Mouse (Mus musculus): Measurements from ENCODE around the gene Atf6. TPM values are rescaled to one million over a fixed set of nuclear protein-coding genes. Genes with fewer than 3 reads are reported as not detected.

Atf6 gene
- polyA plus RNA-seq, 1 experiment from 2014 or later, result 10.1 TPM

GRCm38 (mm10) chr1:170709969-170710368 is 157.6 kb downstream of the Atf6 start:
- ATAC-seq (replicated peaks; ENCODE audit: extremely low read depth, insufficient read depth, low FRiP score), result no peak
- Histone ChIP-seq H3K9ac (ENCODE audit: low read length) (no peak overlapping the region), H3K9me3 (replicated peaks; ENCODE audit: control insufficient read depth, low read length) (no peaks in the 10 kb centered on the region), H3K4me2 (ENCODE audit: low read depth, low read length) (no peak overlapping the region), H3K27me3 (ENCODE audit: control insufficient read depth, insufficient read depth, low read length) (no peaks in the 10 kb centered on the region), H3K27ac (ENCODE audit: low read length) (no peak overlapping the region), H3K4me3 (ENCODE audit: low read length) (no peak overlapping the region), H3K36me3 (ENCODE audit: control insufficient read depth, insufficient read depth) (0 out of 2 replicates have a peak, but pooled peaks cover 2% of the 10 kb centered on the region), H3K4me1 (ENCODE audit: control insufficient read depth, insufficient read depth, low read length) (peaks cover 7% of the 10 kb centered on the region; the same call in 1 of the 2 replicates)
- WGBS, result 76% methylated on average over 3 of the region's 3 CpGs

- no peak overlapping the region for H3K4me2 ChIP-seq (ENCODE audit: low read depth, low read length)
- 0 out of 2 replicates have a peak, but pooled peaks cover 2% of the 10 kb centered on the region for H3K36me3 ChIP-seq (ENCODE audit: control insufficient read depth, insufficient read depth)
- H3K4me1 ChIP-seq (ENCODE audit: control insufficient read depth, insufficient read depth, low read length), result peaks cover 7% of the 10 kb centered on the region; the same call in 1 of the 2 replicates
- 81% methylated on average over 8 of the region's 8 CpGs for WGBS
- no peaks in the 10 kb centered on the region for H3K9me3 ChIP-seq (replicated peaks; ENCODE audit: control insufficient read depth, low read length)
- no peak overlapping the region for H3K9ac ChIP-seq (ENCODE audit: low read length)
- ATAC-seq (replicated peaks; ENCODE audit: extremely low read depth, insufficient read depth, low FRiP score), result no peak
- no peak overlapping the region for H3K4me3 ChIP-seq (ENCODE audit: low read length)
- no peaks in the 10 kb centered on the region for H3K27me3 ChIP-seq (ENCODE audit: control insufficient read depth, insufficient read depth, low read length)
- no peak overlapping the region for H3K27ac ChIP-seq (ENCODE audit: low read length)
Observed at GRCm38 (mm10) chr1:170709481-170709880, 158.1 kb downstream of the Atf6 start.

- ATAC-seq (replicated peaks; ENCODE audit: extremely low read depth, insufficient read depth, low FRiP score), result no peak
- Histone ChIP-seq H3K9me3 (replicated peaks; ENCODE audit: control insufficient read depth, low read length) (no peaks in the 10 kb centered on the region), H3K4me3 (ENCODE audit: low read length) (no peak overlapping the region), H3K4me2 (ENCODE audit: low read depth, low read length) (no peak overlapping the region), H3K9ac (ENCODE audit: low read length) (no peak overlapping the region), H3K27ac (ENCODE audit: low read length) (no peak overlapping the region), H3K27me3 (ENCODE audit: control insufficient read depth, insufficient read depth, low read length) (no peaks in the 10 kb centered on the region), H3K4me1 (ENCODE audit: control insufficient read depth, insufficient read depth, low read length) (peaks cover 7% of the 10 kb centered on the region; the same call in 1 of the 2 replicates), H3K36me3 (ENCODE audit: control insufficient read depth, insufficient read depth) (0 out of 2 replicates have a peak, but pooled peaks cover 2% of the 10 kb centered on the region)
- 65% methylated on average over 3 of the region's 3 CpGs for WGBS
Observed at GRCm38 (mm10) chr1:170709034-170709433, 158.5 kb downstream of the Atf6 start.

- no peak overlapping the region for H3K4me3 ChIP-seq (ENCODE audit: low read length)
- H3K9me3 ChIP-seq (replicated peaks; ENCODE audit: control insufficient read depth, low read length), result no peaks in the 10 kb centered on the region
- ATAC-seq (replicated peaks; ENCODE audit: extremely low read depth, insufficient read depth, low FRiP score), result no peak
- 78% methylated on average over 4 of the region's 4 CpGs for WGBS
- H3K27ac ChIP-seq (ENCODE audit: low read length), result no peak overlapping the region
- no peak overlapping the region for H3K4me2 ChIP-seq (ENCODE audit: low read depth, low read length)
- no peaks in the 10 kb centered on the region for H3K27me3 ChIP-seq (ENCODE audit: control insufficient read depth, insufficient read depth, low read length)
- H3K4me1 ChIP-seq (ENCODE audit: control insufficient read depth, insufficient read depth, low read length), result peaks cover 7% of the 10 kb centered on the region; the same call in 1 of the 2 replicates
- no peak overlapping the region for H3K9ac ChIP-seq (ENCODE audit: low read length)
- 0 out of 2 replicates have a peak, but pooled peaks cover 2% of the 10 kb centered on the region for H3K36me3 ChIP-seq (ENCODE audit: control insufficient read depth, insufficient read depth)
Observed at GRCm38 (mm10) chr1:170706046-170706445, 161.5 kb downstream of the Atf6 start.

- Histone ChIP-seq H3K36me3 (ENCODE audit: control insufficient read depth, insufficient read depth) (0 out of 2 replicates have a peak, but pooled peaks cover 2% of the 10 kb centered on the region), H3K4me2 (ENCODE audit: low read depth, low read length) (no peak overlapping the region), H3K27ac (ENCODE audit: low read length) (no peak overlapping the region), H3K27me3 (ENCODE audit: control insufficient read depth, insufficient read depth, low read length) (no peaks in the 10 kb centered on the region), H3K9me3 (replicated peaks; ENCODE audit: control insufficient read depth, low read length) (no peaks in the 10 kb centered on the region), H3K4me3 (ENCODE audit: low read length) (no peak overlapping the region), H3K9ac (ENCODE audit: low read length) (no peak overlapping the region), H3K4me1 (ENCODE audit: control insufficient read depth, insufficient read depth, low read length) (peaks cover 7% of the 10 kb centered on the region; the same call in 1 of the 2 replicates)
- no peak for ATAC-seq (replicated peaks; ENCODE audit: extremely low read depth, insufficient read depth, low FRiP score)
- 61% methylated on average over 4 of the region's 4 CpGs for WGBS
Observed at GRCm38 (mm10) chr1:170704911-170705594, 162.5 kb downstream of the Atf6 start.

GRCm38 (mm10) chr1:170704103-170704502 is 163.5 kb downstream of the Atf6 start:
- Histone ChIP-seq H3K9me3 (replicated peaks; ENCODE audit: control insufficient read depth, low read length) (no peaks in the 10 kb centered on the region), H3K4me1 (ENCODE audit: control insufficient read depth, insufficient read depth, low read length) (peaks cover 9% of the 10 kb centered on the region; the same call in 1 of the 2 replicates), H3K27ac (ENCODE audit: low read length) (no peak overlapping the region), H3K27me3 (ENCODE audit: control insufficient read depth, insufficient read depth, low read length) (no peaks in the 10 kb centered on the region), H3K9ac (ENCODE audit: low read length) (no peak overlapping the region), H3K4me3 (ENCODE audit: low read length) (no peak overlapping the region), H3K4me2 (ENCODE audit: low read depth, low read length) (no peak overlapping the region), H3K36me3 (ENCODE audit: control insufficient read depth, insufficient read depth) (0 out of 2 replicates have a peak, but pooled peaks cover 2% of the 10 kb centered on the region)
- WGBS, result 88% methylated on average over 6 of the region's 6 CpGs
- no peak for ATAC-seq (replicated peaks; ENCODE audit: extremely low read depth, insufficient read depth, low FRiP score)

GRCm38 (mm10) chr1:170702958-170703357 is 164.6 kb downstream of the Atf6 start:
- Histone ChIP-seq H3K9ac (ENCODE audit: low read length) (no peak overlapping the region), H3K4me3 (ENCODE audit: low read length) (no peak overlapping the region), H3K36me3 (ENCODE audit: control insufficient read depth, insufficient read depth) (no peaks in the 10 kb centered on the region), H3K27ac (ENCODE audit: low read length) (no peak overlapping the region), H3K9me3 (replicated peaks; ENCODE audit: control insufficient read depth, low read length) (no peaks in the 10 kb centered on the region), H3K4me2 (ENCODE audit: low read depth, low read length) (no peak overlapping the region), H3K4me1 (ENCODE audit: control insufficient read depth, insufficient read depth, low read length) (0 out of 2 replicates have a peak, but pooled peaks cover 7% of the 10 kb centered on the region), H3K27me3 (ENCODE audit: control insufficient read depth, insufficient read depth, low read length) (no peaks in the 10 kb centered on the region)
- no peak for ATAC-seq (replicated peaks; ENCODE audit: extremely low read depth, insufficient read depth, low FRiP score)
- WGBS, result 88% methylated on average over 6 of the region's 6 CpGs

GRCm38 (mm10) chr1:170702263-170702662 is 165.3 kb downstream of the Atf6 start:
- WGBS, result 70% methylated on average over 2 of the region's 2 CpGs

GRCm38 (mm10) chr1:170701582-170701981 is 166.0 kb downstream of the Atf6 start:
- Histone ChIP-seq H3K36me3 (ENCODE audit: control insufficient read depth, insufficient read depth) (no peaks in the 10 kb centered on the region), H3K27me3 (ENCODE audit: control insufficient read depth, insufficient read depth, low read length) (no peaks in the 10 kb centered on the region), H3K4me2 (ENCODE audit: low read depth, low read length) (no peak overlapping the region), H3K4me3 (ENCODE audit: low read length) (no peak overlapping the region), H3K27ac (ENCODE audit: low read length) (no peak overlapping the region), H3K9ac (ENCODE audit: low read length) (no peak overlapping the region), H3K4me1 (ENCODE audit: control insufficient read depth, insufficient read depth, low read length) (0 out of 2 replicates have a peak, but pooled peaks cover 7% of the 10 kb centered on the region), H3K9me3 (replicated peaks; ENCODE audit: control insufficient read depth, low read length) (no peaks in the 10 kb centered on the region)
- no peak for ATAC-seq (replicated peaks; ENCODE audit: extremely low read depth, insufficient read depth, low FRiP score)
- 82% methylated on average over 8 of the region's 8 CpGs for WGBS

More at GRCm38 (mm10) chr1:170702263-170702662, 165.3 kb downstream of the Atf6 start:
- Histone ChIP-seq H3K27ac (ENCODE audit: low read length) (no peak overlapping the region), H3K9me3 (replicated peaks; ENCODE audit: control insufficient read depth, low read length) (no peaks in the 10 kb centered on the region), H3K4me1 (ENCODE audit: control insufficient read depth, insufficient read depth, low read length) (0 out of 2 replicates have a peak, but pooled peaks cover 7% of the 10 kb centered on the region), H3K4me3 (ENCODE audit: low read length) (no peak overlapping the region), H3K9ac (ENCODE audit: low read length) (no peak overlapping the region), H3K27me3 (ENCODE audit: control insufficient read depth, insufficient read depth, low read length) (no peaks in the 10 kb centered on the region), H3K36me3 (ENCODE audit: control insufficient read depth, insufficient read depth) (no peaks in the 10 kb centered on the region), H3K4me2 (ENCODE audit: low read depth, low read length) (no peak overlapping the region)
- no peak for ATAC-seq (replicated peaks; ENCODE audit: extremely low read depth, insufficient read depth, low FRiP score)

Data from heart, embryonic 16.5 days (tissue).